Mouse (Mus musculus): ENCODE data around the gene Ccl22.

Gene Ccl22

GRCm38 (mm10) chr8:94778473-94778872 is 33.1 kb downstream of the Ccl22 start:
- DNase-seq (ENCODE audit: low read depth in 2 of 2, low spot score in 2 of 2), result no peak

- no peak for DNase-seq (ENCODE audit: low read depth in 2 of 2, low spot score in 2 of 2)
Observed at GRCm38 (mm10) chr8:94778895-94779533, 33.6 kb downstream of the Ccl22 start.

GRCm38 (mm10) chr8:94779534-94780294 is 34.3 kb downstream of the Ccl22 start:
- DNase-seq (ENCODE audit: low read depth in 2 of 2, low spot score in 2 of 2), result no peak

- DNase-seq (ENCODE audit: low read depth in 2 of 2, low spot score in 2 of 2), result no peak
Observed at GRCm38 (mm10) chr8:94780491-94781154, 35.2 kb downstream of the Ccl22 start.

GRCm38 (mm10) chr8:94781155-94781837 is 35.9 kb downstream of the Ccl22 start:
- no peak for DNase-seq (ENCODE audit: low read depth in 2 of 2, low spot score in 2 of 2)

- DNase-seq (ENCODE audit: low read depth in 2 of 2, low spot score in 2 of 2), result no peak
Observed at GRCm38 (mm10) chr8:94781838-94782235, 36.4 kb downstream of the Ccl22 start.

GRCm38 (mm10) chr8:94783890-94784289 is 38.5 kb downstream of the Ccl22 start:
- no peak for DNase-seq (ENCODE audit: low read depth in 2 of 2, low spot score in 2 of 2)

GRCm38 (mm10) chr8:94785247-94785985 is 40.0 kb downstream of the Ccl22 start:
- peak in 1 of 2 experiments; percentile 9 for DNase-seq (ENCODE audit: low read depth in 2 of 2, low spot score in 2 of 2)

GRCm38 (mm10) chr8:94785995-94786595 is 40.7 kb downstream of the Ccl22 start:
- no peak for DNase-seq (ENCODE audit: low read depth in 2 of 2, low spot score in 2 of 2)

- DNase-seq (ENCODE audit: low read depth in 2 of 2, low spot score in 2 of 2), result no peak
Observed at GRCm38 (mm10) chr8:94787524-94788501, 42.4 kb downstream of the Ccl22 start.

- DNase-seq (ENCODE audit: low read depth in 2 of 2, low spot score in 2 of 2), result no peak
Observed at GRCm38 (mm10) chr8:94789256-94789955, 44.0 kb downstream of the Ccl22 start.

- no peak for DNase-seq (ENCODE audit: low read depth in 2 of 2, low spot score in 2 of 2)
Observed at GRCm38 (mm10) chr8:94794368-94794767, 49.0 kb downstream of the Ccl22 start.

- DNase-seq (ENCODE audit: low read depth in 2 of 2, low spot score in 2 of 2), result no peak
Observed at GRCm38 (mm10) chr8:94794782-94795181, 49.4 kb downstream of the Ccl22 start.

GRCm38 (mm10) chr8:94800278-94800968 is 55.0 kb downstream of the Ccl22 start:
- no peak for DNase-seq (ENCODE audit: low read depth in 2 of 2, low spot score in 2 of 2)

All from CD8-positive naive resting alpha-beta T cell, adult 2 months (primary cell).